Comparison of ENCODE assay signal across 9 mouse cellular contexts in the genomic region with DNA sequence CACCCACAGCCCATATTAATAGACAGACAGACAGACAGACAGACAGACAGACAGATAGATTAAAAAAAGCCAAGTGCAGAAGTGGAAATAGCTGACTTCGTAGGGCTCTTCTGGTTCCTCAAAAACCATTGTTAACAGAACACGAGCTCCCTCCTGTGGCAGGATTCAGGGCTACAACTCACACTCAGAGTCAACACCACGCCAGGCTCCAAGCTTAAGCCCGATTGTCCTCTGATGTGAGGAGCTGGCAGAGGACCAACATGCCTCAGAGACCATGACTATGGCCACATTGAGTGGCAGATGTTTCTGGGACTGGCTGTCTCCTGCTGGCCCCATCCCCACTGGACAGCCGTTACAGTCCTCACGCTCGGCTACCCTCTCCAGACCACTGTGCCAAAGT. TPM values are rescaled to one million over a fixed set of nuclear protein-coding genes. Genes with fewer than 3 reads are reported as not detected.
DNase-seq lines count a peak whose midpoint lies in the region; ATAC-seq and TF ChIP-seq lines count a peak whose summit lies in the region.
"Had no signal": no experiment of that assay in that cellular context is flagged by ENCODE, and none has a peak within 500 bp of the region (broad histone marks: within the 10 kb centered on the region; RNA-seq: fewer than 3 reads in every experiment).

No protein-coding gene starts in this region.

- H3K4me3 ChIP-seq in midbrain, embryonic 11.5 days (ENCODE audit: low read depth, low read length) = no peak overlapping the region
- H3K4me3 ChIP-seq in midbrain, embryonic 15.5 days = no peak overlapping the region
- H3K4me3 ChIP-seq in cortical plate, adult 2 months (ENCODE audit: insufficient read depth, low read length) = no peak overlapping the region
- H3K4me3 ChIP-seq in left cerebral cortex, adult 2 months = no peak overlapping the region

- no peaks in the 10 kb centered on the region for H3K9me3 ChIP-seq in midbrain, embryonic 11.5 days (ENCODE audit: control insufficient read depth, low read length)
- no peaks in the 10 kb centered on the region for H3K9me3 ChIP-seq in midbrain, embryonic 15.5 days

- peak; percentile 82 for TF ChIP-seq CTCF in cortical plate, adult 2 months (IDR thresholded peaks at IDR 0.05; ENCODE audit: extremely low read depth, insufficient read depth, low read length)
- TF ChIP-seq CTCF in left cerebral cortex, adult 2 months (IDR thresholded peaks at IDR 0.05) = peak; percentile 79

- no peaks in the 10 kb centered on the region for H3K36me3 ChIP-seq in midbrain, embryonic 11.5 days (ENCODE audit: control insufficient read depth, insufficient read depth, low read length)
- no peaks in the 10 kb centered on the region; the same call in 1 of the 2 replicates for H3K36me3 ChIP-seq in midbrain, embryonic 15.5 days (replicated peaks)

- DNase-seq in midbrain, embryonic 11.5 days (ENCODE audit: low spot score, missing footprints) = peak; percentile 96
- DNase-seq in adrenal gland, adult 18-20 months (ENCODE audit: low spot score in 2 of 2) = peak; percentile 14 to 47
- DNase-seq in heart, postnatal 4 days = peak; percentile 72
- DNase-seq in left cerebral cortex, adult 2 months (ENCODE audit: extremely low spot score in 1 of 2, low spot score in 2 of 2) = peak; percentile 80 to 88
- DNase-seq in retina, adult 2 months (ENCODE audit: low read depth, low spot score) = peak; percentile 51
- no peak for DNase-seq in ovary, postnatal 10 days (ENCODE audit: low spot score)

- H3K9ac ChIP-seq in midbrain, embryonic 11.5 days (ENCODE audit: low read length) = no peak overlapping the region
- H3K9ac ChIP-seq in midbrain, embryonic 15.5 days = no peak overlapping the region

- H3K4me1 ChIP-seq in midbrain, embryonic 11.5 days (ENCODE audit: control insufficient read depth, insufficient read depth, low read length) = peaks cover 3% of the 10 kb centered on the region
- H3K4me1 ChIP-seq in midbrain, embryonic 15.5 days = peaks cover 27% of the 10 kb centered on the region
- peaks cover 5% of the 10 kb centered on the region for H3K4me1 ChIP-seq in cortical plate, adult 2 months (ENCODE audit: control insufficient read depth, insufficient read depth, low read length)

- no peak overlapping the region for H3K27ac ChIP-seq in midbrain, embryonic 11.5 days (ENCODE audit: low read depth, low read length)
- no peak overlapping the region for H3K27ac ChIP-seq in midbrain, embryonic 15.5 days
- H3K27ac ChIP-seq in cortical plate, adult 2 months (ENCODE audit: insufficient read depth, low read length) = no peak overlapping the region
- no peak overlapping the region for H3K27ac ChIP-seq in left cerebral cortex, adult 2 months

- ATAC-seq in midbrain, embryonic 11.5 days (ENCODE audit: low FRiP score) = peak; percentile 45; the same call in 1 of the 2 replicates
- no peak for ATAC-seq in midbrain, embryonic 15.5 days (replicated peaks)

- intact Hi-C loops in left cerebral cortex, adult 2 months (cut with DNase I) = loop anchor here (5.0 kb wide), 2 partner anchors 215 to 310 kb away; no protein-coding TSS in a partner anchor

- H3K4me2 ChIP-seq in midbrain, embryonic 11.5 days = no peak overlapping the region
- no peak overlapping the region for H3K4me2 ChIP-seq in midbrain, embryonic 15.5 days

- no peak for TF ChIP-seq POLR2A in cortical plate, adult 2 months (IDR thresholded peaks at IDR 0.05; ENCODE audit: extremely low read depth, insufficient read depth, low read length)

- 31% methylated on average over 7 of the region's 7 CpGs for WGBS in midbrain, embryonic 11.5 days
- WGBS in midbrain, embryonic 15.5 days = 16% methylated on average over 7 of the region's 7 CpGs

- H3K27me3 ChIP-seq in midbrain, embryonic 11.5 days (ENCODE audit: control insufficient read depth, insufficient read depth, low read length) = peaks cover 19% of the 10 kb centered on the region
- H3K27me3 ChIP-seq in midbrain, embryonic 15.5 days (replicated peaks) = no peaks in the 10 kb centered on the region; the same call in 1 of the 2 replicates

RNA-seq across cellular contexts. Expression of a gene that starts 7.0 kb away (rescaled TPM):
- 0.29 TPM in 1 of 2 replicates, not detected in the other for polyA plus RNA-seq in midbrain, embryonic 11.5 days (2014; fragmentation: Nextera tagmentation; extraction: Ambion mirVana)
- polyA plus RNA-seq in midbrain, embryonic 15.5 days (2015; fragmentation: Nextera tagmentation; extraction: Ambion mirVana) = 0.56 and 0.78 TPM in 2 replicates
- total RNA-seq in adrenal gland, adult 18-20 months (2021) = not detected
- polyA plus RNA-seq in cortical plate, adult 2 months (2012; rRNA removed) = 10.9 and 11.0 TPM in 2 replicates
- total RNA-seq in heart, postnatal 4 days (2021) = not detected
- total RNA-seq in left cerebral cortex, adult 2 months (2021) = 10 to 100 TPM; 16.7 to 17.5 TPM
- total RNA-seq: neutrophil, adult 5-6 weeks had no signal

RNA-seq across cellular contexts. Expression of a gene that starts 33.3 kb away (rescaled TPM):
- polyA plus RNA-seq in midbrain, embryonic 11.5 days (2014; fragmentation: Nextera tagmentation; extraction: Ambion mirVana) = 8.7 and 8.9 TPM in 2 replicates
- 87.1 and 93.8 TPM in 2 replicates for polyA plus RNA-seq in midbrain, embryonic 15.5 days (2015; fragmentation: Nextera tagmentation; extraction: Ambion mirVana)
- 1 to 10 TPM; 4.4 to 4.9 TPM for total RNA-seq in adrenal gland, adult 18-20 months (2021)
- 440 and 441 TPM in 2 replicates for polyA plus RNA-seq in cortical plate, adult 2 months (2012; rRNA removed)
- under 1 TPM; 0.19 to 0.38 TPM for total RNA-seq in heart, postnatal 4 days (2021)
- 100 to 1,000 TPM; 434 to 449 TPM for total RNA-seq in left cerebral cortex, adult 2 months (2021)
- total RNA-seq: neutrophil, adult 5-6 weeks had no signal

RNA-seq across cellular contexts. Expression of a gene that starts 50.7 kb away (rescaled TPM):
- polyA plus RNA-seq in midbrain, embryonic 11.5 days (2014; fragmentation: Nextera tagmentation; extraction: Ambion mirVana) = 0.05 TPM in 1 of 2 replicates, not detected in the other
- polyA plus RNA-seq in midbrain, embryonic 15.5 days (2015; fragmentation: Nextera tagmentation; extraction: Ambion mirVana) = not detected in 2 replicates
- total RNA-seq in adrenal gland, adult 18-20 months (2021) = under 1 TPM; 0.17 to 0.48 TPM
- not detected in 2 replicates for polyA plus RNA-seq in cortical plate, adult 2 months (2012; rRNA removed)
- not detected for total RNA-seq in heart, postnatal 4 days (2021)
- total RNA-seq in left cerebral cortex, adult 2 months (2021) = not detected
- total RNA-seq: neutrophil, adult 5-6 weeks had no signal

Comparison
In these comparisons a context has a peak if more than half of its experiments do, and no peak if none do; other contexts are left out.
1. RNA of a gene that starts 7.0 kb away (total RNA-seq): 16.7 to 17.5 TPM in left cerebral cortex, adult 2 months; not detected in heart, postnatal 4 days and not detected in adrenal gland, adult 18-20 months; every median in the first group is over 10 times any median in the second.
2. RNA of a gene that starts 33.3 kb away (total RNA-seq): 434 to 449 TPM in left cerebral cortex, adult 2 months; 4.4 to 4.9 TPM in adrenal gland, adult 18-20 months and 0.19 to 0.38 TPM in heart, postnatal 4 days; every median in the first group is over 10 times any median in the second.